Mouse (Mus musculus) urinary bladder, postnatal 14 days (tissue): ENCODE measurements around the gene Kdm8.
"Not testable (repeated sequence)": the region's sequence is repeated elsewhere in the genome, so short reads cannot be mapped to it uniquely, and the experiment has no call there.

Source experiments
- DNase-seq: peaks from one replicate; pipeline ENCODE4 v3.0.0; 2021; ENCODE audit warnings: low spot score

Kdm8 gene

DNA sequence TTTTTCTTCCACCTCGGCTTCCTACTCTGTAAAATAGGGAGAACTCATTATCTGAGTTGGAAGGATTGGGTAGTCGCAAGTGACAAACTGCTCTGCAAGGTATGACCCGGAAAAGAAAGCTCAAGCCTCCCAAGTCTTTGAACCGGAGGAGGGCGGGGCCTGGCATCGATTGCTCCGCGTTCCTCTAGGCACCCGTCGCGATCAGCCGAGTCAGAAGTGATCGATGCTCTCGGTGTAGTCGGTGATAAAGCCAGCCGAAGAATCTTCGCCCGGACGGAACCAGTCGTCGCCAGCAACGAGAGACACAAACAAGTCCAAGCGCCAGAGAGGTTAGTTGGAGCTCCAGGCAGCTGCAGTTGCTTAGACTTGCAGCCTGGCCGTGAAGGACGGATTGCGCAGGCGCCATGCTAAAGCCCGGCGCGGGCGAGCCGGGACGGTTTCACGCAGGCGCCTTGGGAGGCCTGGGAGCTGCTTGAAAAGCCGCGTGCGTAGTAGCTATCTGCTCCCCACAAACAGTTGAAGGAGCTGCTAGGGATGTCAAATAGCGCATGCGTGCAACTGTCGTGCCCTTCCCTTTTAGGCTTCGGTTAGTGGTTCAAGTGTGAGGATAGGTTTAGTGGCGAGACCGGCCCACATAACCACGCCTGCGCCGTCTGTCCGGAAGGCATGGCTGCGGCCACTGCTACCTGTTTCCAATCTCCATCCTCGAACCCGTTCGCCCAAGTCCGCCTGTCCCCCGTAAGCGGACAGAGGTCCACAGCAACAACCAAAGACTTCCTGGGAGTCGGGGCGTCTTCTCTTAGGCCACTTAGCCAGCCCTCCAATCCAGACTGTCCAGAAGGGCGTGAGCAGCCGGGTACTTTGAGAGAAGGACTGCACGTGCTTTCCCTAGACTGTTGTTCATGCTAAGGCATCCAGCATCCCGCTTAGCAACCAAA, at the start of gene Kdm8:
Kdm8 (plus strand) TSS at position 213 of the 938 bp plus-strand sequence.
- peak; percentile 94 for DNase-seq

DNA sequence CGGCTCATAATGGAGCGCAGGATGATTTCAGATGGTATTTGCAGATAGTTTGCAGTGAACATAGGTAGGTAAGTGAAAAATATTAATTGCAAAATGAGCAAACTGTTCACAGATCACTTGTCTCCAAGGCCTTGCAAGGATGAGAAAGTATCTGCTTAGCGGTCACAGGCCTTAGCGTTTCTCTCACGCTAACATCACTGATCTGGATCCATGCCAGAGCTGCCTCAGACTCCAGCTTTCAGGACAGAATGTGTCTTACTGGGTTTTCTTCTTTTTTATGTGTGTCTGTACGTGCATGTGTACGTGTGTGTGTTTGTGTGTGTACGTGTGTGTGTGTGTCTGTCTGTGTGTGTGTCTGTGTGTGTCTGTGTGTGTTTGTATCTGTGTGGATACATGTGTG, 46.4 kb upstream of the Kdm8 start:
- DNase-seq: peak; percentile 15

DNA sequence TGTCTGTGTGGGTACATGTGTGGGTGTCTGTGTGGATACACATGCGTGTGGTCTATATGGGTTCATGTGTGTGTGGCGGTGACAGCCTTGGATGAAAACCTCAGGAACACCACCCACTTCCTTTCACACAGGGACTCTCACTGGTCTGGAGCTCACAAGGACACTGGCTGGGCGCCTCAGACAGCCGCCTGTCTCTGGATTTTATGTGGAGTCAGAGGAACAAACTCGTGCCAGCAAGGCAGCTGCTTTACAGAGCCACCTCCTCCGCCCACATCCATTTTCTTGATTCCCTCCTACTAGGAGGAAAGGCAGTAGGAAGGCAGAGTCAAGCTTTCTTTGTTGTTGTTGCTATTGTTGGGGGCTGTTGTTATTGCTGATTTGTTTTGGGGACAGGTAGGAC, 45.8 kb upstream of the Kdm8 start:
- DNase-seq: peak; percentile 11

DNA sequence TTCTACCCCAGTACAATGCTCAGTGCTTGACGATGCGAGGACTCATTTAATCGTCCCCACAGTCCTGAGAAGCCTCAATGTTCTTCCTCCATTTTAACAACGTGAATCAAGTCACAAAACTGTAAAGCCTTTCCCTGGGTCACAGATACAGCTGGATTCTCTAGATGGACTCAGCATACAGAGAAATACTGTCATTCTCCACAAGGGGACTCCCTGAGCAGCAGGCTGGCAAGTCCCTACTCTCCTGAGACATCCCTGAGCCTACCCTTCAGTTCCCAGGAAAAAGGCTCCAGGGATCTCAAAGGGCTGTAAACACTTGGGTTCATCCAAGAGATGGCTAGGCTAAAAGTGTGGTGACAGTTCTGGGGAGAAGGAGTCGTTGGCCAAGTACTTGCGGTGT, 37.3 kb upstream of the Kdm8 start:
- no peak for DNase-seq

DNA sequence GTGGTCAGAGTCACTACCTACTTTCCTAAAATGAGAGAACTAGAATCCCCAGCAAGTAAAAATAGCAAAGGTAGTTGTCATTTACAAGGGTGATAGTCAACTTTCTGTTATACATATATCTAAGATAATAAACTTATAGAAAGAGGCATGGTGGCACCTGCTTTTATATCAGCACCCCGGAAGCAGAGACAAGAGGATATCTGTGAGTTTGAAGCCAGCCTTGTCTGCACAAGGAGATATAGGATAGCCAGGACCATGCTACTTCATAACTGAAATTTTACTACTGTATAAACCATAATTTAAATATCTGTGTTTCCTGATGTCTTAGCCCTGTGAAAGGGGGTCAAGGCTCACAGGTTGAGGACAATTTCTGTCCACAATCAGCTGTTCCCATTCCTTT, 29.4 kb upstream of the Kdm8 start:
- no peak for DNase-seq

DNA sequence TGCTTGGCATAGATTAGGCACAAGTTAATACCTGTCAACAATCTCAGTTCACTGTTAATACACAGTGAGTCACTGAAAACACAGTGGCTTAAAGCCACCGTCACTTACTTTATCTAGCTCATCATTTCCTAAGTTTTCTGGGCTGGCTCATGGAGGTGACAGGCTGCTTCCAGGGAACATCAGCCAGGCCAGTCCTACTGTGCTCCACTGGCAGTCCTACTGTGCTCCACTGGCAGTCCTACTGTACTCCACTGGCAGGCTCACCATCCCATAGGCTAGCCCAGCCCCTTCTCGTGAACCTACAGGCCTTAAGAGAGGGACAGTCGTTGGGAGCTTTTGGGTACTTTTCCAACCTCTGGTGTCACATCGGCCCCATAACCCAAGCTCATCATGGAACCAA, 28.7 kb upstream of the Kdm8 start:
- DNase-seq: no peak

DNA sequence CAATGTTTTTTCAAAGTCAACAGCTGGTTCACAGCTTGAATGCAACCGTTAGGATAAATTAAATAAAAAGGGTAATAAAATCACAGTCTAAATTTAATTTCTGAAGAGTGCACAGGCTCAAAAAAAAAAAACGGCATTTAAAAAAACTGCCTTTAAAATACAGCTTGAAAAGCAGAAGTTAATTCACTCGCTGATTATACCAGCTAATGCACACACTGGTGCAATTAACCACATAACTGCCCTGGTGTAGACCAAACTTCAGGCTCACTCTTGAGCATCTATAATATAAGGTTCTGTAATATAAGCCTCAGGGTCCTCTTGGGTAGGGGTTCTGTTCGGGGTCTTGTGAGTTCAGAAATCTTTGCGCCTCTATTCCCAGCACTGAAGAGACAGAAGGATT, 27.7 kb upstream of the Kdm8 start:
- DNase-seq: no peak

DNA sequence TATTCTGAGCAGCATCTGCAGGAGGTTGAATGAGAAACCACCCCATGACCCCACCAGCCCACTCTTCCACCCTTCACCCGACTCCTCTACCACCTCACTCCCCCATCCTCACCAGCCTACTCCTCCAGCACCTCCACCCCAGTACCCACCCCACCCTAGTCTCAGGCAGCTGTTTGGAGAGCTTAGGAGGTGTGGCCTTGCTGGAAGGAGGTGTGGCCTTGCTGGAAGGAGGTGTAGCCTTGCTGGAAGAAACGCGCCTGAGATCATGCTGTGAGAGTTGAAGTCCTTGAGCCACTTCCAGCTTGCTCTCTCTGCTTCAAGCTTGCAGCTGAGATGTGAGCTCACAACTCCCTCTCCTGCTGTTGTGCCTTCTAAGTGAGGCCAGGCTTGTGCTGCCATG, 26.1 kb upstream of the Kdm8 start:
- no peak for DNase-seq

DNA sequence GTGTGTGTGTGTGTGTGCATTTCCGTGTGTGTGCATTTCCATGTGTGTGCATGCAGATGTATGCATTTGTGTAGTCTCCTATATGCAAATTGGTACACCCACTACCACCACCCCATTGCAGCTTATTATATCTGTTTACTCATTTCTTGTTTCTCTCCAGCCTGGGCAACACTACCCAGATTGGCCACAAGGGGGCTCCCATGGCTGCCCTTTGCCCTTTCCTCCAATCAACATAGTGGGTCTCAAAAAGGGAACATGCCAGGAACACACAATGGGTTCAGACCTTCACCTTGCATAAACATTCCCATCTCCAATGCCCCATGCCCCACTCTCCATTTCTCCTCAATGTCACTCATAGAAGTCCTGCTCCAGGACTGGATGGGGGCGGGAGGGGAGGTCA, 24.3 kb upstream of the Kdm8 start:
- DNase-seq: peak; percentile 31

DNA sequence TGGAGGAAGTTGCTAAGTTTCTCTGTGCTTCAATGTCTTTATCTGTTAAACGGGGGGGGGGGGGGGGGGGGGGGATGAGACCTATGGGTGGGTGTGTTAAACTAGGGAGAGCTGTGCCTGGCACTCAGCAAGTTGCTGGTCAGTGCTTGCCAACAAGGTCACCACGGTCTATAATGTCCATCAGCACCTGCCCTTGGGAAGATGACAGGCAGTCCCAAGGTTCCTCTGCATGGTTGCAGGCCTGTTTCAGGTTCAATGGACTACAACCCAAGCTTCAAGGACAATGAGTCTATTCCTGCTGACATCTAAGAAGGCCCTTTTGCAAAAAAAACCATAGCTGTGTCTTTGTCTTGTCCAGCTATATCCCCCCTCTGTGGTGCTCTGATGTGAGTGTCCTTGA, 22.6 kb upstream of the Kdm8 start:
- DNase-seq: no peak

DNA sequence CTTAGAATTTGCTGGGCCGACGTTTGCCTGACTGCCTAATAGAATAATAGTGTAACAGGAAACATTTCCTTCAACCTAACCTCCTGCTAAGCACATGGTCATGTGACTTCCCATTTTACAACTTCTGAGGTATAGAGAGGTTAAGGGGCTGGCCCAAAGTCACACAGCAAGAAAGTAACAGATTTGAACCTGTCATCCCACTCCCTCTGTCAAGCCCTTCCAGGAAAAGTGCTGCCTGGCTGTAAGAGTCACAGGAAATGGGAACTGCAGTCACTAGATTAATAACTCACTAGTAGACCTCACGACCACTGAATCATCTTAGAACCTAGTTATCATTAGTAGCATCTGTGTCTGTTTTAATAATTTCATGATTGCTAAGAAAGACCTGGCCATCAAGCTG, 21.4 kb upstream of the Kdm8 start:
- DNase-seq: no peak

DNA sequence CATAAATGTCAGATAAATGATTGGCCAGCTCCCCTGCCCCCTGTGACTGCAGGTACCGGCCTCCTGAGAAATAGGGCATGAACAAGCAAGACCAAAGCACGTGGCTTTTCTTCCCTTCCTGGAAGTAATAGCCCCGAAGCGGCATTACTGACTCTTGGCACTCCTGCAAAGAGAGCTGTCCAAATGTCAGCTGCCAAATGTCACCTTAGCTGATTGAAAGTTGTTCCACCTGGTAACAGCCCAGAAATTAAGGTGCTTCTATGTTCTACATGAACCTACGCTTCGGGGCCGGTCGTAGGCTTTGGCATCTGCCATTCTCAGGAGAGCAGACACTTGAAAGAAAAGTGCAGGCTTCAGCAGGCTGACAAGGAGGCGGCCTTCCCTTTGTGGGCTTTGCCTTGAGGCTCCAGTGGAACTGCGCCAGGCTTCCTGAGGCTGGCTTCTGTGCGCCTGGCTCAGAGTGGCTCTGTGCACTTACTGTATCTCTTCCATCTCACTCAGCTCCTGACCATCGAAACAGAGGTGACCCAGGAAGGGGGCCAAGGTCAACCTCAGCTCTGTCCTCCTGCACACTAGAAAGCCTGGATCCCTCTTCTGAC, 16.9 kb upstream of the Kdm8 start:
- DNase-seq: peak; percentile 33

DNA sequence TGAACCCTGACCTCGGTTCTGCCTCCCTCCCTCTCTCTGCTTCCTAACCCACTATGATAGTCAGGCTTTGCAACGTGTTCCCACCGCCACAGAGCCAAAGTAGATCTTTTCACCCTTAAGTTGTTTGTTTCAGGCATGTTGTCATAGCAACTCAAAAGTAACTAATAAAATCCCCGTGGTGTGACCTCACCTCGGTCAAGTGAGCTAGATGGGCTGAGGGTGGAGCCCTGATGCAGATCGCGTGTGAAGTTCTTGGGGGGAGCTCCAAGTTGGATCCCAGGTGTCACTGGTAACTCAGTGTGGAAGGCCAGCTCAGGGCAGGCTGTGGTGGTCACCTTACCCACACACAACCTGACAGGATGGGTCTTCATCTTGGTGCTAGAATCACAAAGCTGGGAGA, 16.1 kb upstream of the Kdm8 start:
- no peak for DNase-seq

DNA sequence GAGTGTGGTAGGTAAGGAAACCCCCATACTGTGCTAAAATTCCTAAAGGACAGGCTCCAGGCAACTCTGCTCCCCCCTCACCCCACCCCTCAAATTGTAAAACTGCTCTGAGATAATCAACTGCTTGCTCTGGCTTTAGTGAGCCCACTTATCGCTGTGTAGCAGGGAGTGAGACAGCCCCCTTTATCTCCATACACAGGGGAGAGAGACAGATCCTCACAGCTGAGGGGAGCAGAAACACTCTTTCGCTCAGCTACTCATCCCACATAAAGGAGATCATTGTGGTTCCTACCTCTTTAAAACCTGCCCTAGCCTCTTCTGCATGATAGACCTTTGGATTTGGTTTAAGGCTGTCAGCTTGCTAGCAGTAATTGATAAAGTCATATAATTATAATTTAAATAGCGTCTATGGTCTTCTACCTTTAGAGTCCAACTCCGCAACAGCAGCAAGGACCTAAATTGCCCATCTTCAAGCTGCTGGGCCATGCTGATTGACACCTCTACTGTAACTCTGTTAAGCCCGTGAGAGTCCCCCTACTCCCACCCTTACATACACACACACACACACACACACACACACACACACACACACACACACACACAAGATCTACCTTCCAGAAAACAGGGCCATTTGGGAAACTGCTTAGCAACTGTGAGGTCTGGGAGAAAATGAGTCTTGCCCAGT, 15.5 kb upstream of the Kdm8 start:
- DNase-seq: not testable (repeated sequence)

DNA sequence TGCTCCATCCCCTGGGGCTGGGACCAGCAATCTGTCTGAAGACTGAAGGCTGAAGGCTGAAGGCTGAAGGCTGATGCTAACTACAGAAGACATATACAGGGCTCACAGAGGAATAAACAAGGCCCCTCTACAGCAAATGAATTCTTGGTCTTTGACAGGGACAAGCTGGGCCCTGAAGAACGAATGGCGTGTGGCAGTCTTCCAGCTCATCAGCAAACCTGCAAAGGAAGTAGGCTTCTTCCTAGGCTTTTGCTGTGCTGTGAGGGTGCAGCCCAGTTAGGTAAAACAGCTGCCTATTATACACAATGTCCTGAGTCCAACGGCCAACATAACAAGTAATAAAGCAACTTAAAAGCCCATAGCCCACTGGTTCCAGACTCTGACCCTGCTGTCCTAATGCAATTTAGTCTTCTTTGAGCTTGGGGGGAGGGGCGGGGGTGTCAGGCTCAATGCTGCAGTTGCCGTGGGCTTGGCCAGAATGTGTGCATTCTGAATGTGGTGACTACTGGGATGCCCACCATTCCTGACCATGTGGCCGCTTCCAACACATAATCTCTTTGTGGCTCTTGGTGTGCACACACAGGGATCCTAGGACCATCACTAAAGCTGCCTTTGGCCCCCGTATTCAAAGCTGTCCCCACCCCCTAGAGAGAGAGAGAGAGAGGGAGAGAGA, 14.2 kb upstream of the Kdm8 start:
- DNase-seq: no peak

DNA sequence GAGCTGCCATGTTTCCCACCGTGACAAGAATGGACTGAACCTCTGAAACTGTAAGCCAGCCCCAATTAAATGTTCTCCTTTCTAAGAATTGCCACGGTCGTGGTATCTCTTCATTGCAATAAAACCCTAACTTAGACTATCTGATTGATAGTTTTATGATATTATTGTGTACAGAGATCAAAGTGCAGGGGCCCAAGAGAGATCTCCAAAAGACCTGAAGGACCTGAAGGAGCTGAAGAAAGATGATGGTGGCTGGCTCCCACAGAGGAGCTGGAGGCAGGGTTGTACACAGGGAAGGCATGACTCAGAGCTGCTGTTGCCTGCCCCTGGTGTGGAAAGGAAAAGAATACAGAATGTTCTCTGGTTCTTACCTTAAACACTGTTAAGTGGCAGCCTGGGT, 10.6 kb upstream of the Kdm8 start:
- DNase-seq: no peak

DNA sequence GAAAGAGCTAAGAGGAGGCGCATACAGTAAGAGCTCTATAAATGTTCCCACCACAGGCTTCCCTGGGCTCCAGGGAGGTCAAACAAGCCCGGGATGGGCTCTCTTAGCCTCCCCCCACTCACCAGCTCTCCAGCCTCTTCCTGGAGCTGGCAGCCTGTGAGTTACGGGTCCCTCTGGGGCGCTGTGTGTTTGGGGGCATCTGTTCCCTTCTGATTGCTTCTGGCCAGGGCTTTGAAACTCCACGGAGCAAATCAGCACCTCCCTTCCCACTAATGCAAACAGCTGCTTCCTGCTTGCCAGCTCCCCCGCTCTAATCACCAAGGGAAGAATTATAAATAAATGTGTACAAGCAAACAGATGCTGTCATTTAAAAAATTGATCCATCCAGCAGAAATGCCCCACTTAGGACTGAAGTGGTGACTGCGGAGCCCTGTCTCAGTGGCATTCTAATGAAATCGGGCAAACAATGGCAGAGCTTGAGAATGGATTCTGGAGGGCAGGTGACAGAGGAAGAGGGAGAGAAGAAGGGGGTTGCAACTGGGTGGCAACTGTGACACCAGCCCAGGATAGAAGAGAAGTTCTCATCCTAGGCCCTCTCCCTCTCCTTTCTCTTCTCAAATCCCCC, 9.7 kb upstream of the Kdm8 start:
- DNase-seq: no peak

DNA sequence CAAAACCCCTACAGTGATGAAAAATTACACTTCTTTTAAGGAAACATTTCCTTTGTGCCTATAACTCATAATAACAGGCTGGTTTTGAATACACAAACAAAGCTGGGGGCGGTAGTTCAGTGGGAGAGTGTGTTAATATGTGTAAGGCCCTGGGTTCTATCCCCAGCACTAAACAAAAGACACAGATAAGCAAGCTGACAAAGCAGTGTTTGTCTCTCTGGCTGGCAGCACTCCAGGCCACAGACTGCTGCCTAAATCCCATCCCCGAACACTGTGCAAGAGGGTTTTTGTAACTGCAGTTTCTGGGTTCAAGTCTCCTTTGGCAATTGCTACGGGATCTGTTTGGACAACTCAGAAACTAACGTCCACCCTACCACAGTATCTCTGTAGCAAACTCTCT, 2.2 kb upstream of the Kdm8 start:
- no peak for DNase-seq

DNA sequence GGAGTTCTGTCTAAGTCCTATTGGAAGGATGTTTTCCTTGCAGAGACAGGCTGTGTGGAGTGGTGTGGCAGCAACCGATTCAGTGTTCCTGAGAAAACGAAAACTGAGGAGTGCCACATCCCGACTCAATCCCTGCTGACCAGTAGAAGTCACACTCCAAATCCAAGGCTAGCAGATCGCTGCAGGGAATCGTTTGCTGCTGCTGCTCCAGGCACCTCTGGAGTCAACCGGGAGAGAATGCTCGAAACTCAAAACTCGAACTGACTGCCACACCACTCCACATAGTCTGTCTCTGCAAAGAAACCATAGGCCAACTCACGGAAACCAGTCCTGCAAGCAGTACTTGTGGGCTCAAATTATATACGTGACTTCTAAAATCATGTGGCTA, 406 bp upstream of the Kdm8 start:
- DNase-seq: peak; percentile 9

DNA sequence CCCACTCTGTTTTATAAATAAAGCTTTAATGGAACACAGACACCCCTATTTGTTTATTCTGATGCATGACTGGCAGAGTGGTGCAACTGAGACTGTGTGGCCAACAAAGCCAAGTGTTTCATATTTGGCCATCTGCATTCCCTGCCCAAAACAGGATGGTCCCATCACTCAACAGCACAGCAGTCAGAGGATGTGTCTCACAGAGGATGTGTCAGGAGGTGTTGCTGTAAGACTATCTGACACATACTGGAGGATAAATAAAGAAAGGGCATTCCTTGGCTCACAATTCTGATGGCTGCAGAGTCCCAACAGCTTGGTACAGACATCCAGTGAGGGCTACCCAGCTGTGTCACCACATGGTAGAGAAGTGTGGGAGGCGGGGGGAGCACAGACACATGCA, 6.2 kb downstream of the Kdm8 start:
- DNase-seq: no peak

DNA sequence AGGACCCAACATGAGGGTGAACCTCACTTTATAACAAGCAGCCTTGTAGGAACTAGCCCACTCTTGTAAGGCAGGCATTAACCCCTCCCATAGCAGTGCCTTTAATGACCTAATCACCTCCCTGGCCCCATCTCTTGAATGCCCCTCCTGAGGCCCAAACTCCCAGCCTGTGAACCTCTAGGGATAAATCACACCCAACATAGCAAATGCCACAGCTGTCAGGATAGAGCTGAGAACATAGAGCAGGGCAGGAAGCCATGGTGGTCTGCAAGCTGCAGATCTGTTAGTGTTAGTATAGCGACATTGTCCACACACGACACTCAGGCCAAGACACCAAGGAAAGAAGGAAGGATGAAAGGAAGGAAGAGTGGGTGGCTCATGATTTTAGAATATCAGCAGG, 6.6 kb downstream of the Kdm8 start:
- DNase-seq: no peak

DNA sequence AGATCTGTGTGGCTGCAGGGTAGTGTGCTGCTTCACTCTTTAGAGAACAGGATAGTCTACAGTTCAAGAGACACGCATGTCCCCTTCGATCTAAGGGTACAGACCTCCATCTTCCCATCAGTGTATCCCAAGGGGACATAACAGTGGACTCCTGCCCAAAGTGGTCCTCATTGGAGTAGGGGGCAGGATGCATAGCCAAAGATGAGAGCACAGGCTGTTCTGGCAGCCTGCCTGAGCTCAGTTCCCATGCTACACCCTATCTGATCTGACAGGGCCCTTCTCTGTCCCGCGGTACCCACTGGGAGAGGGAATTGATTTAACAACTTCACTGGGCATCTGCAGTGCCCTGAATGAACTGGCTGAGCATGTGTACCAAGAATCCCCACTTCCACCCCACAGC, 9.2 kb downstream of the Kdm8 start:
- DNase-seq: no peak
